Mouse (Mus musculus): ENCODE measurements at regions not wholly inside any gene's neighbourhood (a gene's known extent, or its start where the extent isn't known, plus 50 kb on each side); places are given as distances from the start of the nearest gene placed in this dataset.
A peak's percentile ranks its signal among the peaks of the same experiment; 100 is the strongest.

DNA sequence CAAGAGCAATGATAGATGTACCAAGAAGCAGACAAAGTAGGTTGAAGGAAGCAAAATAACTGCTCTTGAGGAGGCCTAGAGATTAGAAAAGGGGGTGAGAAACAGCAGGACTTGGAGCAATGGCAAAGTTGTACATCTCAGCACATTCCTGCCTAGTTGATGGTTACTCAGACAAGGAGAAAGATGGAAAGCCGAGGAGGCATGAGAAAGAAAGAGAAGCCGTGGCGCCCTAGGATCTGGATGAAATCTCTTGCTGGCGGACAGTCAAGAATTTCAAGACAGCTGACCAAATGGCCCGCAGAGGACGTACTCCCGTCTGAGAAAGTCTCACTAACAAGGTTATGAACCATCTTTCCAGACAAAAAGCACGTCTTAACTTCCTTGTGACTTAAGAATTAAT is 242.5 kb upstream of the Pfn2 start:
- 92% methylated on average over 8 of the region's 8 CpGs for WGBS
- DNase-seq (ENCODE audit: low spot score, missing footprints) (no peak), ATAC-seq (ENCODE audit: low FRiP score) (no peak)

GRCm38 (mm10) chr3:58091466-58092176 is 243.7 kb upstream of the Pfn2 start:
- Histone ChIP-seq H3K4me1 (ENCODE audit: control insufficient read depth, insufficient read depth, low read length) (no peaks in the 10 kb centered on the region), H3K4me3 (ENCODE audit: low read depth, low read length) (no peak overlapping the region)
- no peak for ATAC-seq (ENCODE audit: low FRiP score)

More for the DNA sequence above, 242.5 kb upstream of the Pfn2 start:
- Histone ChIP-seq H3K9ac (ENCODE audit: low read length) (no peak overlapping the region), H3K4me1 (ENCODE audit: control insufficient read depth, insufficient read depth, low read length) (no peaks in the 10 kb centered on the region), H3K27me3 (ENCODE audit: control insufficient read depth, insufficient read depth, low read length) (no peaks in the 10 kb centered on the region), H3K4me3 (ENCODE audit: low read depth, low read length) (no peak overlapping the region), H3K27ac (ENCODE audit: low read depth, low read length) (no peak overlapping the region), H3K9me3 (ENCODE audit: control insufficient read depth, low read length) (no peaks in the 10 kb centered on the region), H3K36me3 (ENCODE audit: control insufficient read depth, insufficient read depth, low read length) (no peaks in the 10 kb centered on the region), H3K4me2 (no peak overlapping the region)

GRCm38 (mm10) chr3:58110911-58111476 is 263.1 kb upstream of the Pfn2 start:
- ATAC-seq (ENCODE audit: low FRiP score) (no peak), DNase-seq (ENCODE audit: low spot score, missing footprints) (no peak)
- H3K4me3 ChIP-seq (ENCODE audit: low read depth, low read length), result no peak overlapping the region
- no peak overlapping the region for H3K9ac ChIP-seq (ENCODE audit: low read length)
- no peak overlapping the region for H3K27ac ChIP-seq (ENCODE audit: low read depth, low read length)
- H3K4me1 ChIP-seq (ENCODE audit: control insufficient read depth, insufficient read depth, low read length), result no peaks in the 10 kb centered on the region
- no peak overlapping the region for H3K4me2 ChIP-seq
- 89% methylated on average over 5 of the region's 5 CpGs for WGBS
- H3K27me3 ChIP-seq (ENCODE audit: control insufficient read depth, insufficient read depth, low read length), result no peaks in the 10 kb centered on the region
- H3K9me3 ChIP-seq (ENCODE audit: control insufficient read depth, low read length), result no peaks in the 10 kb centered on the region
- H3K36me3 ChIP-seq (ENCODE audit: control insufficient read depth, insufficient read depth, low read length), result no peaks in the 10 kb centered on the region

More at GRCm38 (mm10) chr3:58091466-58092176, 243.7 kb upstream of the Pfn2 start:
- Histone ChIP-seq H3K36me3 (ENCODE audit: control insufficient read depth, insufficient read depth, low read length) (no peaks in the 10 kb centered on the region), H3K4me2 (no peak overlapping the region), H3K27me3 (ENCODE audit: control insufficient read depth, insufficient read depth, low read length) (no peaks in the 10 kb centered on the region), H3K9me3 (ENCODE audit: control insufficient read depth, low read length) (no peaks in the 10 kb centered on the region), H3K27ac (ENCODE audit: low read depth, low read length) (no peak overlapping the region), H3K9ac (ENCODE audit: low read length) (no peak overlapping the region)
- DNase-seq (ENCODE audit: low spot score, missing footprints), result no peak
- WGBS, result 91% methylated on average over 6 of the region's 6 CpGs

GRCm38 (mm10) chr3:58112431-58112856 is 264.6 kb upstream of the Pfn2 start:
- H3K4me2 ChIP-seq, result no peak overlapping the region
- H3K9me3 ChIP-seq (ENCODE audit: control insufficient read depth, low read length), result no peaks in the 10 kb centered on the region
- H3K9ac ChIP-seq (ENCODE audit: low read length), result no peak overlapping the region
- ATAC-seq (ENCODE audit: low FRiP score) (no peak), DNase-seq (ENCODE audit: low spot score, missing footprints) (no peak)
- no peaks in the 10 kb centered on the region for H3K36me3 ChIP-seq (ENCODE audit: control insufficient read depth, insufficient read depth, low read length)
- WGBS, result 73% methylated on average over 7 of the region's 7 CpGs
- no peaks in the 10 kb centered on the region for H3K27me3 ChIP-seq (ENCODE audit: control insufficient read depth, insufficient read depth, low read length)
- H3K4me1 ChIP-seq (ENCODE audit: control insufficient read depth, insufficient read depth, low read length), result no peaks in the 10 kb centered on the region
- no peak overlapping the region for H3K27ac ChIP-seq (ENCODE audit: low read depth, low read length)
- H3K4me3 ChIP-seq (ENCODE audit: low read depth, low read length), result no peak overlapping the region

DNA sequence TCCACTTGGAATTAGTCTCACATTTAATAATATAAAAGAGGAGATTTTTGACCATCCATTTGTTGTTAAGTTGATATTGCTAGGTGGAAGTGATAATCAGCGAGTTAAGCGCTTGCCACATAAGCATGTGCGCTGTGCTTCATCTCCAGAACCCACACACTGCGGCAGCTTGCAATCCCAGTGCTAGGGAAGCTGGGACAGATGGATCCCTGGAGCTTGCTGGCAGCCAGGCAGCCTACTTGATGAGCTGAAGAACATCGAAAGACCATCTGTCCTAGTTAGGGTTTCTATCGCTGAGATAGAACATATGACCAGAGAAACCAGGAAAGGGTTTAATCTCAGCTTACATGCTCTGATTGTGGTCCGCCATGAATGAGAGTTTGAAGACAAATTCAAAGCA is 266.1 kb upstream of the Pfn2 start:
- no peak overlapping the region for H3K4me3 ChIP-seq (ENCODE audit: low read depth, low read length)
- ATAC-seq (ENCODE audit: low FRiP score) (no peak), DNase-seq (ENCODE audit: low spot score, missing footprints) (no peak)
- no peak overlapping the region for H3K27ac ChIP-seq (ENCODE audit: low read depth, low read length)
- no peak overlapping the region for H3K4me2 ChIP-seq
- H3K9ac ChIP-seq (ENCODE audit: low read length), result no peak overlapping the region
- 96% methylated on average over 7 of the region's 7 CpGs for WGBS
- no peaks in the 10 kb centered on the region for H3K27me3 ChIP-seq (ENCODE audit: control insufficient read depth, insufficient read depth, low read length)
- H3K36me3 ChIP-seq (ENCODE audit: control insufficient read depth, insufficient read depth, low read length), result no peaks in the 10 kb centered on the region
- H3K9me3 ChIP-seq (ENCODE audit: control insufficient read depth, low read length), result no peaks in the 10 kb centered on the region
- no peaks in the 10 kb centered on the region for H3K4me1 ChIP-seq (ENCODE audit: control insufficient read depth, insufficient read depth, low read length)

- Histone ChIP-seq H3K4me3 (ENCODE audit: low read depth, low read length) (no peak overlapping the region), H3K9me3 (ENCODE audit: control insufficient read depth, low read length) (no peaks in the 10 kb centered on the region; the same call in 1 of the 2 replicates), H3K4me2 (no peak overlapping the region), H3K27me3 (ENCODE audit: control insufficient read depth, insufficient read depth, low read length) (no peaks in the 10 kb centered on the region), H3K4me1 (ENCODE audit: control insufficient read depth, insufficient read depth, low read length) (no peaks in the 10 kb centered on the region), H3K36me3 (ENCODE audit: control insufficient read depth, insufficient read depth, low read length) (no peaks in the 10 kb centered on the region), H3K9ac (ENCODE audit: low read length) (no peak overlapping the region), H3K27ac (ENCODE audit: low read depth, low read length) (no peak overlapping the region)
- no peak for DNase-seq (ENCODE audit: low spot score, missing footprints)
- ATAC-seq (ENCODE audit: low FRiP score), result no peak
- 40% methylated on average over 1 of the region's 1 CpGs for WGBS
Observed at GRCm38 (mm10) chr3:58115511-58115910, 267.6 kb upstream of the Pfn2 start.

GRCm38 (mm10) chr3:58116848-58117247 is 269.0 kb upstream of the Pfn2 start:
- no peak overlapping the region for H3K4me2 ChIP-seq
- H3K36me3 ChIP-seq (ENCODE audit: control insufficient read depth, insufficient read depth, low read length), result no peaks in the 10 kb centered on the region
- no peaks in the 10 kb centered on the region for H3K27me3 ChIP-seq (ENCODE audit: control insufficient read depth, insufficient read depth, low read length)
- H3K9me3 ChIP-seq (ENCODE audit: control insufficient read depth, low read length), result no peaks in the 10 kb centered on the region; the same call in 1 of the 2 replicates
- H3K9ac ChIP-seq (ENCODE audit: low read length), result no peak overlapping the region
- H3K4me3 ChIP-seq (ENCODE audit: low read depth, low read length), result no peak overlapping the region
- no peak overlapping the region for H3K27ac ChIP-seq (ENCODE audit: low read depth, low read length)
- ATAC-seq (ENCODE audit: low FRiP score) (no peak), DNase-seq (ENCODE audit: low spot score, missing footprints) (no peak)
- H3K4me1 ChIP-seq (ENCODE audit: control insufficient read depth, insufficient read depth, low read length), result no peaks in the 10 kb centered on the region
- WGBS, result 81% methylated on average over 7 of the region's 7 CpGs

DNA sequence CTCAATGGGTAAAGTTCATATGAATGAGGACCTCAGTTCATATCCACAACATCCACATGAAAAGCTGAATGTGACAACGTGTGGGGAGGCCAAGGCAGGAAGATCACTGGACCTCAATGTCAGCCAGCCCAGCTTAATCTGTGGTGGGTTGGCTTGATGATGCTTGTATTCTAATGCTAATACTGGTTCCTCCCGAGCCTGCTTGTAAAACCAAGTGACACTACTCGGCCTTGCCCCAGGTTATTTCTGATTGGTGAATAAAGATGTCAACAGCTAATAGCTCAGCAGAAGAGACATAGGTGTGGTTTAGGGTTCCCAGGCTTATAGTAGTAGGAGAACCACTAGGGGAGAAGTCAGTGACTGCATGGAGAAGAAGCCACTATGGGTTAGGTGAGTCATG is 272.2 kb upstream of the Pfn2 start:
- Histone ChIP-seq H3K4me3 (ENCODE audit: low read depth, low read length) (no peak overlapping the region), H3K27ac (ENCODE audit: low read depth, low read length) (no peak overlapping the region), H3K4me1 (ENCODE audit: control insufficient read depth, insufficient read depth, low read length) (no peaks in the 10 kb centered on the region), H3K27me3 (ENCODE audit: control insufficient read depth, insufficient read depth, low read length) (no peaks in the 10 kb centered on the region), H3K4me2 (no peak overlapping the region), H3K9me3 (ENCODE audit: control insufficient read depth, low read length) (no peaks in the 10 kb centered on the region; the same call in 1 of the 2 replicates), H3K9ac (ENCODE audit: low read length) (no peak overlapping the region), H3K36me3 (ENCODE audit: control insufficient read depth, insufficient read depth, low read length) (no peaks in the 10 kb centered on the region)
- WGBS, result 51% methylated on average over 3 of the region's 3 CpGs
- ATAC-seq (ENCODE audit: low FRiP score), result no peak
- DNase-seq (ENCODE audit: low spot score, missing footprints), result peak; percentile 62

GRCm38 (mm10) chr3:58122456-58123359 is 274.8 kb upstream of the Pfn2 start:
- no peaks in the 10 kb centered on the region for H3K27me3 ChIP-seq (ENCODE audit: control insufficient read depth, insufficient read depth, low read length)
- H3K4me1 ChIP-seq (ENCODE audit: control insufficient read depth, insufficient read depth, low read length), result no peaks in the 10 kb centered on the region
- H3K4me3 ChIP-seq (ENCODE audit: low read depth, low read length), result no peak overlapping the region
- no peak overlapping the region for H3K9ac ChIP-seq (ENCODE audit: low read length)
- H3K4me2 ChIP-seq, result no peak overlapping the region
- no peak overlapping the region for H3K27ac ChIP-seq (ENCODE audit: low read depth, low read length)
- no peaks in the 10 kb centered on the region for H3K36me3 ChIP-seq (ENCODE audit: control insufficient read depth, insufficient read depth, low read length)
- peak; percentile 90 for ATAC-seq (ENCODE audit: low FRiP score)
- DNase-seq (ENCODE audit: low spot score, missing footprints), result peak; percentile 95
- 48% methylated on average over 19 of the region's 19 CpGs for WGBS
- H3K9me3 ChIP-seq (ENCODE audit: control insufficient read depth, low read length), result no peaks in the 10 kb centered on the region; the same call in 1 of the 2 replicates
